Mouse (Mus musculus): ENCODE data around the gene Mical2.

DNA sequence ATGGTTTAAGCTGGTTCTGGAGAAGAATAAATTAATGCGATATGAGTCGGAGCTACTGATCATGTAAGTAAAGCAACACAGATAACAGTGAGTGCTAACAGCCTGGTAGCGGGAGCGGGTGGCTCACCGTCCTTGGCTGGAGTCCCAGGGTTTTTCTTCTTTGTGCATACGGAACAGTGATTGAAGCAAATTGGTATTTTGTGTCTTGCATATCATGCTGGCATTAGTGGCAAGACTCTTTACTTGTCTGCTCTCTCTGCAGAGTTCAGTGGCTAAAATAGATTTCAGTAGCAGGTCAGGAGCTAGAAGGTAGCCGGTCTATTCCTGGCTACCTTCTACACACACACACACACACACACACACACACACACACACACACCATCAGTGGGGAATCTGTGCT is 181.9 kb downstream of the Mical2 start:
- no peak for TF ChIP-seq CTCF (IDR thresholded peaks at IDR 0.05; ENCODE audit: borderline replicate concordance, insufficient read depth, low read length)
- TF ChIP-seq POLR2A (IDR thresholded peaks at IDR 0.05; ENCODE audit: low read depth, low read length): no peak
